Mouse (Mus musculus) T-helper 2 cell (primary cell): ENCODE measurements at regions not wholly inside any gene's neighbourhood (a gene's known extent, or its start where the extent isn't known, plus 50 kb on each side); places are given as distances from the start of the nearest gene placed in this dataset.
"Not testable (repeated sequence)": the region's sequence is repeated elsewhere in the genome, so short reads cannot be mapped to it uniquely, and the experiment has no call there.

ENCODE experiments used
- in situ Hi-C: fragments of 300-600 bp; cut with MboI, MseI; formaldehyde crosslinking; loops from one replicate; pipeline ENCODE4 v1.15.1; 2025; ENCODE audit warnings: high pct_unique_total_duplicates

GRCm38 (mm10) chr5:6590058-6590457 is 713.9 kb upstream of the Tex47 start:
- in situ Hi-C loops, result loop anchor here (10.0 kb wide), 1 partner anchor 615 kb away; no protein-coding TSS in a partner anchor

GRCm38 (mm10) chr5:6611151-6611550 is 692.8 kb upstream of the Tex47 start:
- in situ Hi-C loops, result not testable (repeated sequence)

- in situ Hi-C loops, result no loop called here
These were observed 659.0 kb upstream of the Tex47 start for GRCm38 (mm10) chr5:6644869-6645268.

- in situ Hi-C loops, result not testable (repeated sequence)
These were observed 627.7 kb upstream of the Tex47 start for GRCm38 (mm10) chr5:6676211-6676610.

- in situ Hi-C loops, result no loop called here
These were observed 594.1 kb upstream of the Tex47 start for GRCm38 (mm10) chr5:6709668-6710309.

GRCm38 (mm10) chr5:6716179-6716578 is 587.7 kb upstream of the Tex47 start:
- in situ Hi-C loops, result no loop called here

GRCm38 (mm10) chr5:6716630-6717029 is 587.3 kb upstream of the Tex47 start:
- in situ Hi-C loops, result no loop called here
